Mouse (Mus musculus): Measurements from ENCODE around the gene Slc7a15.

- TF ChIP-seq GATA1 (IDR thresholded peaks at IDR 0.05; ENCODE audit: borderline replicate concordance, low read length) (no peak), FLI1 (IDR thresholded peaks at IDR 0.05; ENCODE audit: low read length) (peak; percentile 96)
These were observed 38.1 kb upstream of the Slc7a15 start for GRCm38 (mm10) chr12:8636945-8637344.

Data from megakaryocyte, embryonic 14.5 days (primary cell).